Mouse (Mus musculus) E14TG2a.4 (cell line): ENCODE measurements around the gene Nicn1.

Experiments
- H3K27me3 ChIP-seq: 2 replicates; pipeline ENCODE4 v1.6.1; 2014; ENCODE audit warnings: low read length, control low read depth; ENCODE audit not compliant: insufficient read depth
- H3K36me3 ChIP-seq: 2 replicates; pipeline ENCODE4 v1.6.1; 2014; ENCODE audit warnings: low read length, control low read depth; ENCODE audit not compliant: insufficient read depth
- H3K4me1 ChIP-seq: replicated peaks from 2 replicates; pipeline ENCODE4 v1.6.1; 2014; ENCODE audit warnings: low read depth, low read length, control low read depth
- H3K4me3 ChIP-seq: replicated peaks from 2 replicates; pipeline ENCODE4 v1.5.1; 2014; ENCODE audit warnings: mild to moderate bottlenecking, low read length
- H3K9me3 ChIP-seq: 2 replicates; pipeline ENCODE4 v1.6.1; 2014; ENCODE audit warnings: low read length, control low read depth
- CTCF ChIP-seq: conservative IDR thresholded peaks from 2 replicates; pipeline ENCODE4 v1.5.1; 2014; ENCODE audit warnings: low read length
- NANOG ChIP-seq: IDR thresholded peaks from 2 replicates; pipeline ENCODE4 v1.6.1; 2014; ENCODE audit warnings: borderline replicate concordance, low read length, mixed read lengths
- POU5F1 ChIP-seq: IDR thresholded peaks from 2 replicates; pipeline ENCODE4 v1.6.1; 2014; ENCODE audit warnings: low read length, borderline replicate concordance

The Nicn1 gene

GRCm38 (mm10) chr9:108290773-108291172 is 544 bp downstream of the Nicn1 start:
- H3K36me3 ChIP-seq: peaks cover 23% of the 10 kb centered on the region
- no peaks in the 10 kb centered on the region for H3K27me3 ChIP-seq
- TF ChIP-seq POU5F1: no peak
- TF ChIP-seq CTCF: no peak
- no peak for TF ChIP-seq NANOG
- peak overlapping the region; percentile 82 for H3K4me3 ChIP-seq
- H3K9me3 ChIP-seq: no peaks in the 10 kb centered on the region
- peaks cover 52% of the 10 kb centered on the region for H3K4me1 ChIP-seq

GRCm38 (mm10) chr9:108296453-108297355 is 6.5 kb downstream of the Nicn1 start, which contains the start of gene Amt:
Amt (plus strand) TSS chr9:108296853.
- peaks cover 59% of the 10 kb centered on the region for H3K36me3 ChIP-seq
- H3K4me1 ChIP-seq: peaks cover 57% of the 10 kb centered on the region
- H3K4me3 ChIP-seq: peak within 1 kb of the TSS; percentile 90
- no peaks in the 10 kb centered on the region for H3K27me3 ChIP-seq
- TF ChIP-seq CTCF: no peak
- peak; percentile 26; the same call in 1 of the 2 replicates for TF ChIP-seq NANOG
- no peak for TF ChIP-seq POU5F1
- H3K9me3 ChIP-seq: no peaks in the 10 kb centered on the region

GRCm38 (mm10) chr9:108301853-108302252 is 11.6 kb downstream of the Nicn1 start:
- Histone ChIP-seq H3K36me3 (peaks cover 70% of the 10 kb centered on the region), H3K27me3 (no peaks in the 10 kb centered on the region)

GRCm38 (mm10) chr9:108304716-108305115 is 14.5 kb downstream of the Nicn1 start:
- TF ChIP-seq POU5F1 (no peak), NANOG (no peak), CTCF (no peak)
- H3K4me1 ChIP-seq: peaks cover 57% of the 10 kb centered on the region
- no peaks in the 10 kb centered on the region for H3K9me3 ChIP-seq
- H3K36me3 ChIP-seq: peaks cover 56% of the 10 kb centered on the region
- no peaks in the 10 kb centered on the region for H3K27me3 ChIP-seq
- H3K4me3 ChIP-seq: peak overlapping the region; percentile 92

More at GRCm38 (mm10) chr9:108301853-108302252, 11.6 kb downstream of the Nicn1 start:
- Histone ChIP-seq H3K4me1 (peaks cover 54% of the 10 kb centered on the region), H3K9me3 (no peaks in the 10 kb centered on the region), H3K4me3 (no peak overlapping the region)
- TF ChIP-seq NANOG (no peak), CTCF (no peak)

GRCm38 (mm10) chr9:108305170-108305569 is 14.9 kb downstream of the Nicn1 start:
- TF ChIP-seq POU5F1 (no peak), NANOG (no peak)
- H3K9me3 ChIP-seq: no peaks in the 10 kb centered on the region
- H3K36me3 ChIP-seq: peaks cover 55% of the 10 kb centered on the region
- no peaks in the 10 kb centered on the region for H3K27me3 ChIP-seq
- H3K4me1 ChIP-seq: peaks cover 60% of the 10 kb centered on the region
- H3K4me3 ChIP-seq: peak overlapping the region; percentile 92

GRCm38 (mm10) chr9:108305629-108306520 is 15.6 kb downstream of the Nicn1 start, which contains the start of the genes Rhoa and Tcta:
Rhoa (plus strand) TSS chr9:108306129.
Tcta (minus strand) TSS chr9:108306160.
- peak within 1 kb of the TSS; percentile 92 for H3K4me3 ChIP-seq
- H3K9me3 ChIP-seq: no peaks in the 10 kb centered on the region
- no peaks in the 10 kb centered on the region for H3K27me3 ChIP-seq
- peaks cover 60% of the 10 kb centered on the region for H3K4me1 ChIP-seq
- TF ChIP-seq POU5F1 (no peak), NANOG (no peak), CTCF (no peak)
- peaks cover 52% of the 10 kb centered on the region for H3K36me3 ChIP-seq

- Histone ChIP-seq H3K9me3 (no peaks in the 10 kb centered on the region), H3K4me1 (peaks cover 61% of the 10 kb centered on the region), H3K27me3 (no peaks in the 10 kb centered on the region), H3K4me3 (peak overlapping the region; percentile 92), H3K36me3 (peaks cover 53% of the 10 kb centered on the region)
- TF ChIP-seq POU5F1 (no peak), CTCF (no peak), NANOG (no peak)
These were observed 16.3 kb downstream of the Nicn1 start for GRCm38 (mm10) chr9:108306571-108306980.

- H3K4me1 ChIP-seq: peaks cover 61% of the 10 kb centered on the region
- H3K9me3 ChIP-seq: no peaks in the 10 kb centered on the region
- peak overlapping the region; percentile 92 for H3K4me3 ChIP-seq
- no peak for TF ChIP-seq POU5F1
- TF ChIP-seq NANOG: no peak
- TF ChIP-seq CTCF: no peak
- no peaks in the 10 kb centered on the region for H3K27me3 ChIP-seq
- peaks cover 54% of the 10 kb centered on the region for H3K36me3 ChIP-seq
These were observed 17.0 kb downstream of the Nicn1 start for GRCm38 (mm10) chr9:108307021-108307807.
